Mouse (Mus musculus) ES-CJ7 (cell line): Measurements from ENCODE around the gene Sgf29.

Experiments used
- DNase-seq: peaks from one replicate; pipeline ENCODE4 v3.0.0; 2011; ENCODE audit warnings: low read depth, low spot score

The Sgf29 gene

GRCm38 (mm10) chr7:126649231-126650051, at the start of gene Sgf29:
Gene Sgf29 (plus strand): TSS chr7:126649309.
- DNase-seq, result peak; percentile 95

- DNase-seq, result no peak
Observed at GRCm38 (mm10) chr7:126601896-126602295, 47.2 kb upstream of the Sgf29 start.

- no peak for DNase-seq
Observed at GRCm38 (mm10) chr7:126602650-126603049, 46.5 kb upstream of the Sgf29 start.

GRCm38 (mm10) chr7:126606611-126607010, 42.5 kb upstream of the Sgf29 start:
- no peak for DNase-seq

- no peak for DNase-seq
Observed at GRCm38 (mm10) chr7:126607064-126607463, 42.0 kb upstream of the Sgf29 start.

GRCm38 (mm10) chr7:126607796-126608195, 41.3 kb upstream of the Sgf29 start:
- DNase-seq, result no peak

- peak; percentile 51 for DNase-seq
Observed at GRCm38 (mm10) chr7:126612736-126613135, 36.4 kb upstream of the Sgf29 start.

GRCm38 (mm10) chr7:126616707-126617106, 32.4 kb upstream of the Sgf29 start:
- DNase-seq, result no peak

GRCm38 (mm10) chr7:126619559-126620275, 29.4 kb upstream of the Sgf29 start:
- no peak for DNase-seq

- DNase-seq, result no peak
Observed at GRCm38 (mm10) chr7:126621452-126622359, 27.4 kb upstream of the Sgf29 start.

GRCm38 (mm10) chr7:126623381-126623780, 25.7 kb upstream of the Sgf29 start:
- DNase-seq, result no peak

- DNase-seq, result peak; percentile 58
Observed at GRCm38 (mm10) chr7:126624774-126625173, 24.3 kb upstream of the Sgf29 start.

GRCm38 (mm10) chr7:126625369-126625768, 23.7 kb upstream of the Sgf29 start:
- peak; percentile 69 for DNase-seq

- DNase-seq, result peak; percentile 48
Observed at GRCm38 (mm10) chr7:126625807-126626600, 23.1 kb upstream of the Sgf29 start.

- no peak for DNase-seq
Observed at GRCm38 (mm10) chr7:126628111-126628510, 21.0 kb upstream of the Sgf29 start.

GRCm38 (mm10) chr7:126629915-126630314, 19.2 kb upstream of the Sgf29 start:
- DNase-seq, result no peak

GRCm38 (mm10) chr7:126630824-126631518, 18.1 kb upstream of the Sgf29 start, which contains the start of gene Nupr1:
Gene Nupr1 (minus strand): TSS chr7:126630861.
- DNase-seq, result no peak

GRCm38 (mm10) chr7:126632478-126632877, 16.6 kb upstream of the Sgf29 start:
- DNase-seq, result no peak

GRCm38 (mm10) chr7:126635375-126635774, 13.7 kb upstream of the Sgf29 start:
- DNase-seq, result peak; percentile 38
